Mouse (Mus musculus) embryo, embryonic 10.5 days (tissue): ENCODE results near the gene Hinfp.

Experiments used
- DNase-seq: peaks from one replicate; pipeline ENCODE4 v3.0.0-alpha.2; 2015; ENCODE audit warnings: low spot score

The Hinfp gene

DNA sequence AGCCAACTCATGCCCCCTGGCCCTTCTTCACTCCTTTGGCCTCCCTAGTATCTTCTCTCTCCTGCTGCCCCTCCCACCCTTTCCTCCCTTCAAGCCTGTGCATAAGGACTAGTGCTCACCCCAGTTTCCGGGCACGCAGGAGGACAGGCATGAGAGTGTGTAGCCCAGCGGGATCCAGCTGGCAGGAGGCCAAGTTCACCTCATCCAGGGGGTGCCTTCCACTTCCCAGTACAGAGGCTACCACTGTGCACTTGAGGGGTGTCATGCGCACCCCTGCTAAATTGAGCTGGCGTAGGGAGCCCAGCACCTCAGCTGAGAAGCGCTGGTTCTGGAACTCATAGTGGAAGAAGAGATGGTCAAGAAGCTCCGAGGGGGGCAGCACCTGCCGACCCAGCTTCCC is 49.3 kb downstream of the Hinfp start:
- DNase-seq: no peak

GRCm38 (mm10) chr9:44255136-44255521 is 50.3 kb downstream of the Hinfp start:
- DNase-seq: no peak

DNA sequence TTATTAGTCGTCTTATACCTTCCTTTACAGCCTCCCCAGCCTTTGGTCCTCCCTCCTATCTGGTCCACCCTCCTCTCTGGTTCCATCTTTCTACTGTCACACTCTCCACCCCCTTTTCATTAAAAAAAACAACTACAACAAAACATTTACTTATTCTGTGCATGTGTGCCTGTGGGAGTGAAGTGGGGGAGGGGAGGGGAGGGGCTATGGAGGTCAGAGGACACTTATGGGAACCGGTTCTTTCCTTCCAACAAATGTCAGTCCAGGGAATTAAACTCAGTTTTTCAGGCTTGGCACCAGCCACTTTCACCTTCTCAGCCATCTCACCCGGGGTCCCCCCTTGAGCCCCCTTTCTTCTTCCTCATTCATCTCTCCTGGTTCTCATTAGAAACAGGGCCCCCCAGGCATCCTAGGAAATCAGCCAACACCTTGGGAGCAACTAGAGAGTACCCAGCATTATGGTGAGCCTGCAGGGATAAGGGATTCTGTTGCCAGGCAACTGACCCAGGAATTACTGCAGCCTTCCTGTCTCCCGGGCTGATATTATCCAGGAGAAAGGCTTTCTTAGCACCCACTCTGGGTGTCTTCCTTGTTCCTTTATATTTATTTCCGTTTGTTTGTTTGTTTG is 50.8 kb downstream of the Hinfp start:
- peak; percentile 58 for DNase-seq

- no peak for DNase-seq
These were observed 52.0 kb downstream of the Hinfp start for GRCm38 (mm10) chr9:44253441-44253840.

GRCm38 (mm10) chr9:44251314-44251713 is 54.2 kb downstream of the Hinfp start, which contains the start of gene Pdzd3:
TSS of gene Pdzd3 (minus strand) at chr9:44251471.
- DNase-seq: no peak

DNA sequence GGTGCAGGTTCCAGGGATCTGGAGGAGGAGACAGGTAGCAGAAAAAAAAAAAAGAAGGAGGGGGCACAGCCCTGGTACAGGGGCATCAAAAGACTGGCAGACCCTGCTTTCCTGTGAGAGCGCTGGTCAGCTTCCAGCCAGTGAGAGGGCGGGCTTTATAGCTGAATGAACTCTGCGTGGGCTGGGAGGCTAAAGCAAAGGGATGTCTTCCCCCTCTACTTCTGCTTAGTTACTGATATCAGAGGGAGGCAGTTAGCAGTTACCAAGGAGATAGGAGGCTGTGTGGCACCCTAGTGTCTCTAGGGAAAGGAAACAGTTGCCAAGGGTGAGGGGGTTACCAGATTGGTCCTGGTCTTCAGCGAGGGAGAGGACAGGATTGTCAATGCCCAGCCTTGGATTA is 55.0 kb downstream of the Hinfp start:
- DNase-seq: no peak

- DNase-seq: peak; percentile 68
These were observed 56.0 kb downstream of the Hinfp start for GRCm38 (mm10) chr9:44249181-44250146.

DNA sequence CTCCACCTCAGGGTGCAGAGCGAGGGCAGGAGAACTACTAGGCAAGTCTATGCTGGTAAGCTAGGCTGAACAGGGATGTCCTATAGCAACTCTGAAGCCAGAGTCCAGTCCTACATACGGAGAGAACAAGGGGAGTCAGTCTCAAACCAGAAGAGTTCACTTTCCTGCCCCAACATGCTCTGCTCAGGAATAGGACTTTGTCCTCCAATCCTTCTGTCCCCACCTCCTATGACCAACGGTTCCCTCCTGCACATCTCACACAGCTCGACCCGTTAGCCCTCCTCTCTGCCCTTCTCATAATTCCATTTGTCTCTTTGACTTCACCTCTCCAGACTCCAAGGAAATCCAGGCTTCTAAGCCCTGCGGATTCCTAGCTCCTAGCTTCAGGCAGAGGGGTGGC is 57.6 kb downstream of the Hinfp start:
- DNase-seq: no peak

DNA sequence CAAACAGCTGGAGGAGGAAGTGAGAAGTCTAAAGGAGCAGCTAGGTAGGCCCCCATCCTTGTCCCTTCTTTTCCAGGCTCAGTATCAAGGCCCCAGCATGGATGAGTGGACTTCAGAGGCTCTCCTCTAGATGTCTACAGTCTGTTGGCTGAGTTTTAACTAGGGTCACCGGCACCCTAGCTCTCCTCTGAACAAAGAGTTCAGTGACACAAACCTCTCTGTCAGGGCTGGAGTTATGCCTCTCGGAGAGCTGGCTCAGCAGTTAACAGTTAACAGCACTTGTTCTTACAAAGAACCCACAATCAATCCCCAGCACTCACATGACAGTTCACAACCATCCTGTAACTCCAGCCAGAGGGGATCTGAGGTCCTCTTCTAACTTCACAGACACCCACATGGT is 61.9 kb downstream of the Hinfp start:
- no peak for DNase-seq
